Mouse (Mus musculus): ENCODE data around the gene Phactr2. TPM values are rescaled to one million over a fixed set of nuclear protein-coding genes. Genes with fewer than 3 reads are reported as not detected.

Gene Phactr2
- polyA plus RNA-seq, 1 experiment from 2014 or later, result 6.7 TPM

GRCm38 (mm10) chr10:13328602-13329001, 145.6 kb downstream of the Phactr2 start:
- no peak overlapping the region for H3K4me2 ChIP-seq (ENCODE audit: low read length)
- no peaks in the 10 kb centered on the region for H3K9me3 ChIP-seq (ENCODE audit: control insufficient read depth, low read length)
- no peak overlapping the region for H3K27ac ChIP-seq (ENCODE audit: low read depth, low read length)
- no peaks in the 10 kb centered on the region for H3K36me3 ChIP-seq (ENCODE audit: control insufficient read depth, insufficient read depth, low read length)
- ATAC-seq, result no peak
- no peaks in the 10 kb centered on the region for H3K4me1 ChIP-seq (ENCODE audit: control insufficient read depth, insufficient read depth, low read depth, low read length)
- H3K9ac ChIP-seq (ENCODE audit: low read depth, low read length), result no peak overlapping the region
- no peaks in the 10 kb centered on the region for H3K27me3 ChIP-seq (replicated peaks; ENCODE audit: control insufficient read depth, insufficient read depth, low read length)
- WGBS, result 74% methylated on average over 3 of the region's 3 CpGs
- no peak overlapping the region for H3K4me3 ChIP-seq (ENCODE audit: low read length)

GRCm38 (mm10) chr10:13326149-13326873, 147.9 kb downstream of the Phactr2 start:
- Histone ChIP-seq H3K9me3 (ENCODE audit: control insufficient read depth, low read length) (no peaks in the 10 kb centered on the region), H3K9ac (ENCODE audit: low read depth, low read length) (no peak overlapping the region), H3K4me3 (ENCODE audit: low read length) (no peak overlapping the region), H3K4me2 (ENCODE audit: low read length) (no peak overlapping the region), H3K36me3 (ENCODE audit: control insufficient read depth, insufficient read depth, low read length) (no peaks in the 10 kb centered on the region), H3K4me1 (ENCODE audit: control insufficient read depth, insufficient read depth, low read depth, low read length) (peaks cover 5% of the 10 kb centered on the region), H3K27me3 (replicated peaks; ENCODE audit: control insufficient read depth, insufficient read depth, low read length) (no peaks in the 10 kb centered on the region), H3K27ac (ENCODE audit: low read depth, low read length) (no peak overlapping the region)
- no peak for ATAC-seq
- 84% methylated on average over 14 of the region's 14 CpGs for WGBS

GRCm38 (mm10) chr10:13323806-13324411, 150.3 kb downstream of the Phactr2 start:
- no peaks in the 10 kb centered on the region for H3K9me3 ChIP-seq (ENCODE audit: control insufficient read depth, low read length)
- no peaks in the 10 kb centered on the region for H3K36me3 ChIP-seq (ENCODE audit: control insufficient read depth, insufficient read depth, low read length)
- no peaks in the 10 kb centered on the region for H3K27me3 ChIP-seq (replicated peaks; ENCODE audit: control insufficient read depth, insufficient read depth, low read length)
- peak overlapping the region; percentile 93 for H3K4me2 ChIP-seq (ENCODE audit: low read length)
- under 1% methylated on average over 56 of the region's 62 CpGs for WGBS
- peaks cover 5% of the 10 kb centered on the region for H3K4me1 ChIP-seq (ENCODE audit: control insufficient read depth, insufficient read depth, low read depth, low read length)
- ATAC-seq, result peak; percentile 85
- peak overlapping the region; percentile 69 for H3K4me3 ChIP-seq (ENCODE audit: low read length)
- peak overlapping the region; percentile 67 for H3K27ac ChIP-seq (ENCODE audit: low read depth, low read length)
- peak overlapping the region; percentile 76 for H3K9ac ChIP-seq (ENCODE audit: low read depth, low read length)

- WGBS, result 27% methylated on average over 12 of the region's 12 CpGs
- peak overlapping the region; percentile 69 for H3K4me3 ChIP-seq (ENCODE audit: low read length)
- H3K4me2 ChIP-seq (ENCODE audit: low read length), result peak overlapping the region; percentile 93
- H3K4me1 ChIP-seq (ENCODE audit: control insufficient read depth, insufficient read depth, low read depth, low read length), result peaks cover 5% of the 10 kb centered on the region
- no peaks in the 10 kb centered on the region for H3K36me3 ChIP-seq (ENCODE audit: control insufficient read depth, insufficient read depth, low read length)
- no peak overlapping the region for H3K27ac ChIP-seq (ENCODE audit: low read depth, low read length)
- ATAC-seq, result peak; percentile 57
- no peaks in the 10 kb centered on the region for H3K27me3 ChIP-seq (replicated peaks; ENCODE audit: control insufficient read depth, insufficient read depth, low read length)
- peak overlapping the region; percentile 76; the same call in 1 of the 2 replicates for H3K9ac ChIP-seq (ENCODE audit: low read depth, low read length)
- no peaks in the 10 kb centered on the region for H3K9me3 ChIP-seq (ENCODE audit: control insufficient read depth, low read length)
Observed at GRCm38 (mm10) chr10:13323139-13323805, 150.9 kb downstream of the Phactr2 start.

GRCm38 (mm10) chr10:13314999-13315398, 159.2 kb downstream of the Phactr2 start:
- no peaks in the 10 kb centered on the region for H3K36me3 ChIP-seq (ENCODE audit: control insufficient read depth, insufficient read depth, low read length)
- H3K4me3 ChIP-seq (ENCODE audit: low read length), result no peak overlapping the region
- WGBS, result 77% methylated on average over 5 of the region's 5 CpGs
- H3K9ac ChIP-seq (ENCODE audit: low read depth, low read length), result no peak overlapping the region
- no peak overlapping the region for H3K27ac ChIP-seq (ENCODE audit: low read depth, low read length)
- ATAC-seq, result no peak
- H3K27me3 ChIP-seq (replicated peaks; ENCODE audit: control insufficient read depth, insufficient read depth, low read length), result no peaks in the 10 kb centered on the region
- H3K4me2 ChIP-seq (ENCODE audit: low read length), result no peak overlapping the region
- no peaks in the 10 kb centered on the region; the same call in 1 of the 2 replicates for H3K4me1 ChIP-seq (ENCODE audit: control insufficient read depth, insufficient read depth, low read depth, low read length)
- H3K9me3 ChIP-seq (ENCODE audit: control insufficient read depth, low read length), result no peaks in the 10 kb centered on the region

- no peaks in the 10 kb centered on the region for H3K27me3 ChIP-seq (replicated peaks; ENCODE audit: control insufficient read depth, insufficient read depth, low read length)
- no peak overlapping the region for H3K9ac ChIP-seq (ENCODE audit: low read depth, low read length)
- no peaks in the 10 kb centered on the region for H3K36me3 ChIP-seq (ENCODE audit: control insufficient read depth, insufficient read depth, low read length)
- H3K4me2 ChIP-seq (ENCODE audit: low read length), result no peak overlapping the region
- ATAC-seq, result no peak
- no peaks in the 10 kb centered on the region; the same call in 1 of the 2 replicates for H3K4me1 ChIP-seq (ENCODE audit: control insufficient read depth, insufficient read depth, low read depth, low read length)
- WGBS, result 45% methylated on average over 6 of the region's 6 CpGs
- H3K9me3 ChIP-seq (ENCODE audit: control insufficient read depth, low read length), result no peaks in the 10 kb centered on the region
- H3K27ac ChIP-seq (ENCODE audit: low read depth, low read length), result no peak overlapping the region
- H3K4me3 ChIP-seq (ENCODE audit: low read length), result no peak overlapping the region
Observed at GRCm38 (mm10) chr10:13312576-13312975, 161.6 kb downstream of the Phactr2 start.

GRCm38 (mm10) chr10:13311612-13312011, 162.6 kb downstream of the Phactr2 start:
- no peaks in the 10 kb centered on the region for H3K27me3 ChIP-seq (replicated peaks; ENCODE audit: control insufficient read depth, insufficient read depth, low read length)
- H3K4me2 ChIP-seq (ENCODE audit: low read length), result no peak overlapping the region
- no peaks in the 10 kb centered on the region for H3K9me3 ChIP-seq (ENCODE audit: control insufficient read depth, low read length)
- H3K4me3 ChIP-seq (ENCODE audit: low read length), result no peak overlapping the region
- 52% methylated on average over 6 of the region's 6 CpGs for WGBS
- ATAC-seq, result no peak
- H3K4me1 ChIP-seq (ENCODE audit: control insufficient read depth, insufficient read depth, low read depth, low read length), result no peaks in the 10 kb centered on the region; the same call in 1 of the 2 replicates
- H3K9ac ChIP-seq (ENCODE audit: low read depth, low read length), result no peak overlapping the region
- H3K36me3 ChIP-seq (ENCODE audit: control insufficient read depth, insufficient read depth, low read length), result no peaks in the 10 kb centered on the region
- no peak overlapping the region for H3K27ac ChIP-seq (ENCODE audit: low read depth, low read length)

- 79% methylated on average over 3 of the region's 3 CpGs for WGBS
- no peak overlapping the region for H3K9ac ChIP-seq (ENCODE audit: low read depth, low read length)
- no peak for ATAC-seq
- H3K27ac ChIP-seq (ENCODE audit: low read depth, low read length), result no peak overlapping the region
- no peaks in the 10 kb centered on the region for H3K9me3 ChIP-seq (ENCODE audit: control insufficient read depth, low read length)
- no peaks in the 10 kb centered on the region for H3K36me3 ChIP-seq (ENCODE audit: control insufficient read depth, insufficient read depth, low read length)
- no peaks in the 10 kb centered on the region; the same call in 1 of the 2 replicates for H3K4me1 ChIP-seq (ENCODE audit: control insufficient read depth, insufficient read depth, low read depth, low read length)
- no peak overlapping the region for H3K4me2 ChIP-seq (ENCODE audit: low read length)
- no peak overlapping the region for H3K4me3 ChIP-seq (ENCODE audit: low read length)
- H3K27me3 ChIP-seq (replicated peaks; ENCODE audit: control insufficient read depth, insufficient read depth, low read length), result no peaks in the 10 kb centered on the region
Observed at GRCm38 (mm10) chr10:13310075-13310474, 164.1 kb downstream of the Phactr2 start.

- no peaks in the 10 kb centered on the region for H3K9me3 ChIP-seq (ENCODE audit: control insufficient read depth, low read length)
- no peaks in the 10 kb centered on the region for H3K36me3 ChIP-seq (ENCODE audit: control insufficient read depth, insufficient read depth, low read length)
- WGBS, result 64% methylated on average over 10 of the region's 10 CpGs
- ATAC-seq, result peak; percentile 78
- no peak overlapping the region for H3K4me3 ChIP-seq (ENCODE audit: low read length)
- no peaks in the 10 kb centered on the region for H3K4me1 ChIP-seq (ENCODE audit: control insufficient read depth, insufficient read depth, low read depth, low read length)
- no peak overlapping the region for H3K4me2 ChIP-seq (ENCODE audit: low read length)
- no peak overlapping the region for H3K27ac ChIP-seq (ENCODE audit: low read depth, low read length)
- no peak overlapping the region for H3K9ac ChIP-seq (ENCODE audit: low read depth, low read length)
- no peaks in the 10 kb centered on the region for H3K27me3 ChIP-seq (replicated peaks; ENCODE audit: control insufficient read depth, insufficient read depth, low read length)
Observed at GRCm38 (mm10) chr10:13304641-13305241, 169.5 kb downstream of the Phactr2 start.

Measured in hindbrain, embryonic 16.5 days (tissue).